Mouse (Mus musculus) G1E (cell line): ENCODE results near the gene Atp2b2. TPM values are rescaled to one million over a fixed set of nuclear protein-coding genes. Genes with fewer than 3 reads are reported as not detected.

ENCODE experiments used
- ATAC-seq: 2 replicates; pipeline ENCODE4 v1.8.0; 2016; ENCODE audit warnings: mild to moderate bottlenecking; ENCODE audit not compliant: insufficient number of reproducible peaks, poor library complexity, low FRiP score, severe bottlenecking; ENCODE audit errors: extremely low read depth
- DNase-seq: peaks from one replicate; pipeline ENCODE4 v3.0.0; 2012; ENCODE audit warnings: low spot score
- H3K27me3 ChIP-seq: 2 replicates; pipeline ENCODE4 v1.6.1; 2012; ENCODE audit warnings: mild to moderate bottlenecking, low read length, inconsistent platforms; ENCODE audit not compliant: insufficient read depth
- H3K36me3 ChIP-seq: replicated peaks from 2 replicates; pipeline ENCODE3; 2012; ENCODE audit warnings: mild to moderate bottlenecking, inconsistent platforms
- H3K4me1 ChIP-seq: 2 replicates; pipeline ENCODE4 v1.6.1; 2012; ENCODE audit warnings: low read depth, low read length, inconsistent platforms, mixed read lengths; ENCODE audit not compliant: insufficient read depth
- H3K4me3 ChIP-seq: 2 replicates; pipeline ENCODE4 v1.5.1; 2012; ENCODE audit warnings: low read depth, mild to moderate bottlenecking, inconsistent platforms, low read length, moderate library complexity, mixed read lengths
- H3K9me3 ChIP-seq: replicated peaks from 2 replicates; pipeline ENCODE4 v1.6.1; 2012; ENCODE audit warnings: inconsistent platforms
- CTCF ChIP-seq: IDR thresholded peaks from 2 replicates; pipeline ENCODE4 v1.5.1; 2012; ENCODE audit warnings: low read depth, low read length, inconsistent platforms, mixed read lengths
- GATA1 ChIP-seq: IDR thresholded peaks from 2 replicates; pipeline ENCODE4 v1.6.1; 2012; ENCODE audit warnings: borderline replicate concordance, low read length, inconsistent platforms, mixed read lengths
- GATA2 ChIP-seq: IDR thresholded peaks from 2 replicates; pipeline ENCODE4 v1.6.1; 2012; ENCODE audit warnings: low read depth, low read length, inconsistent platforms, borderline replicate concordance
- POLR2AphosphoS5 ChIP-seq: IDR thresholded peaks from 2 replicates; pipeline ENCODE4 v1.6.1; 2012; ENCODE audit warnings: low read depth, low read length, inconsistent platforms; ENCODE audit not compliant: insufficient replicate concordance
- TAL1 ChIP-seq: conservative IDR thresholded peaks from 2 replicates; pipeline ENCODE4 v1.6.1; 2012; ENCODE audit warnings: low read depth, low read length, inconsistent platforms, mixed read lengths
- polyA plus RNA-seq: library from polyadenylated mRNA; stranded (reverse); fragments of >175 nt; gene quantifications from 2 replicates; pipeline ENCODE4 v1.2.3, GENCODE M21; 2012
- total RNA-seq, 2 experiments: library from RNA; stranded (forward) in 1 of 2; stranded (reverse) in 1 of 2; fragments of 200-1000 nt in 1 of 2; fragments of >200 nt in 1 of 2; fragmentation: Nextera tagmentation in 1 of 2; gene quantifications; 2 replicates each; pipeline ENCODE4 v1.2.3; 2014 to 2017

Gene Atp2b2
- total and polyA plus RNA-seq, 3 experiments: 0.22 TPM; not detected in 2

DNA sequence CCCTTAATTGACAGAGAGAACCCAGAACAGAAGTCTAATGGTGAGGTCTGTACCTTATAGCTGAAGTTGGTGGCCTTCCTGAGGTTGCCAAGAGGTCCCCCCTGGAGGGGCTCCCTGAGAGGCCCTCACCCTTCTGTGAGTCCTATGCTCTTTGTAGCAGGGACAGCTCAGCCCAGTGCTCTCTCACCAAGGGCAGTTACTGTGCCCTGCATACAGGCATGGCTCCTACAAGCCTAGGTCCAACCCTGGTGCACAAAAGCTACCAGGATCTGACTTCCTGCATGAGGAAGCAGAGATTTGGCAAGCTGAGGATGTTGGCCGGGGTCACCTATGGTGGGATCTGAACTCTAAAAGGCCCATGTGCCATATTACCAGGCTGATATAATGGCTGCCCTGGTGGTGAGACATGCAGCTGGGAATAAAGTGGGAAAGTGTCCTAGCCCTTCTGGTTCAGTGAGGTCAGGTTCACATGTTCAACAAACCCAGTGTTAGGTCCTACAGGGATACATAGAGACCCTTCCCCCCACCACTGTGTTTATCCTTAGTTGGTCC, 186.2 kb downstream of the Atp2b2 start:
- H3K36me3 ChIP-seq: no peaks in the 10 kb centered on the region
- no peak for ATAC-seq
- peaks cover 95% of the 10 kb centered on the region for H3K9me3 ChIP-seq
- no peaks in the 10 kb centered on the region for H3K4me1 ChIP-seq
- H3K27me3 ChIP-seq: no peaks in the 10 kb centered on the region
- no peak for DNase-seq
- TF ChIP-seq GATA2 (no peak), TAL1 (no peak), GATA1 (no peak), CTCF (no peak), POLR2AphosphoS5 (no peak)
- no peak overlapping the region for H3K4me3 ChIP-seq

DNA sequence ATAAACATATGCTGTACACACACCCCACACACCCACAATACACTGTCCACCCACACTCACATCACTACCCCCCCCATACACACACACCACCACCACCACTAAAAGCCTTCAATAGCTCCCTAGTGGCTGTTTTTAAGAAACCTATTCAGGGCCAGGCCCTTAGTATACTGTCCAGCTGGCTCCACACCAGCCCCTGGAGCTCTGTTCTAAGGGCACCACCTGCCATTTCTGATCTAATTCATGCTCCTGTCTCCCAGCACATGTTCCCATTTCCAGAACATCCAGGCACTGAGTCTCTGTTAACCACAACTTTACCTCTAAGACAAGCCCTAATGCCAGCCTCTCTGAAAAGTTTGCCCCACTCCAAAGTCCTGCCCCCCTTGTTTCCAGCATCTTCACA, 186.8 kb downstream of the Atp2b2 start:
- ATAC-seq (no peak), DNase-seq (no peak)
- Histone ChIP-seq H3K4me3 (no peak overlapping the region), H3K9me3 (peaks cover 94% of the 10 kb centered on the region), H3K36me3 (no peaks in the 10 kb centered on the region), H3K27me3 (no peaks in the 10 kb centered on the region), H3K4me1 (no peaks in the 10 kb centered on the region)
- TF ChIP-seq POLR2AphosphoS5 (no peak), TAL1 (no peak), CTCF (no peak), GATA2 (no peak), GATA1 (no peak)

DNA sequence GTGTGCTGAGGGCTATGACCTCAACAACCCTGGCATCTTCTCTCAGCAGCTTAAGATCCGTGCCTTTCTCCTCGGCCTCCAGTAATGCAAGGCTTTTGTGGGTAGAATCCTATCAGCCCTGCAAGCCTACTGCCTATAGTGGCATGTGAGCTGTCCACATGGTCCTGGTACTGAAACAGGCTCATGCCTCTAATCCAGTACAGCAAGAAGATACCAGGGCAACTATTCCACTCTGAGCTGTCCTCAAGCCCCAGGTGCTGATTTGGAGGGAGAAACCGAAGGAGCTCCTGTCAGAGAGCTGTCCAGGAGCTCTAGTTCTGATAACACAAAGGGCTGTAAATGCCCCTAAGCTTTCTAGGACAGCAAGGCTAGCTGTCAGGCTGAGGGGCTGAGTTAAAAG, 190.1 kb downstream of the Atp2b2 start:
- ATAC-seq (no peak), DNase-seq (no peak)
- Histone ChIP-seq H3K36me3 (no peaks in the 10 kb centered on the region), H3K27me3 (no peaks in the 10 kb centered on the region), H3K4me1 (no peaks in the 10 kb centered on the region), H3K4me3 (no peak overlapping the region), H3K9me3 (peaks cover 73% of the 10 kb centered on the region)
- TF ChIP-seq CTCF (no peak), GATA1 (no peak), TAL1 (no peak), GATA2 (no peak), POLR2AphosphoS5 (no peak)

DNA sequence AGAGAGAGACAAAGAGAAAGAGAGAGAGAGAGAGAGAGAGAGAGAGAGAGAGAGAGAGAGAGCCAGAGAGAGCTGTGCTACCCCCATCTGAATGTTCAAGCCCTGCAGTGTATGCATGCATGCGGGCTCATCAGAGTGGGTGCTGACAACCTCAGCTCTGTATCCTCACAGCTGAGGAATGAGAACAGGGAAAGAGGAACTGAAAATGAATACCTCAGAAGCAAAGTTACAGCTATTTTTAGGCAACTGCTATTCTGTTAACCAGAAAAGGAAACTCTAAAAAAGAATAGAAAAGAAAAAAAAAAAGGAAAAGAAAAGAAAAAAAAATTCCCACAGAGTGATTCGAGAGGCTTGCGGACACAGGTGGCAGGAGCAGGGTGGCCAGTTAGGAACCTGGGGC, 192.6 kb downstream of the Atp2b2 start:
- ATAC-seq (no peak), DNase-seq (no peak)

DNA sequence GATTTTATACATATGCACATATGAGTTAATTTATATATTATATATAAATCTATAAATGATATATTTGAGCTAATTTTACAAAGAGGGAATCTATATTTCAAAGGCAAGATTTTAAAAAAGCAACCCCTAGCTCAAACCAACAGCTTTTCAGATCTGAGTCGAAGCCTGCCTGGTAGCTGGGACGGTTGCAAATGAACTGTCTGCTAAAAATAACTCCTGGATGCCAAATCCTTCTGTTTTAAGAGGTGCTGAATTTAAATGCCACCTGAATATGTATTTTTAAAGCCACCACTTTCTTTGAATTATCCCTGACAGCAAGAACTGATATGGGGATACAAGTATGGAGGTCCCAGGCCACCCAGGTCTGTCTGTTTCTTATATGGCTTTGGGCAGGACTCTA, 193.8 kb downstream of the Atp2b2 start:
- Histone ChIP-seq H3K9me3 (peaks cover 52% of the 10 kb centered on the region), H3K36me3 (no peaks in the 10 kb centered on the region), H3K4me1 (no peaks in the 10 kb centered on the region), H3K4me3 (no peak overlapping the region), H3K27me3 (no peaks in the 10 kb centered on the region)
- ATAC-seq (no peak), DNase-seq (no peak)
- TF ChIP-seq TAL1: no peak
- no peak for TF ChIP-seq GATA2
- TF ChIP-seq GATA1: no peak
- TF ChIP-seq CTCF: no peak
- no peak for TF ChIP-seq POLR2AphosphoS5

More for the DNA sequence above, 192.6 kb downstream of the Atp2b2 start:
- H3K4me1 ChIP-seq: no peaks in the 10 kb centered on the region
- no peaks in the 10 kb centered on the region for H3K27me3 ChIP-seq
- H3K36me3 ChIP-seq: no peaks in the 10 kb centered on the region
- H3K4me3 ChIP-seq: no peak overlapping the region
- peaks cover 59% of the 10 kb centered on the region for H3K9me3 ChIP-seq
- no peak for TF ChIP-seq POLR2AphosphoS5
- no peak for TF ChIP-seq GATA2
- TF ChIP-seq GATA1: no peak
- TF ChIP-seq TAL1: no peak
- no peak for TF ChIP-seq CTCF

DNA sequence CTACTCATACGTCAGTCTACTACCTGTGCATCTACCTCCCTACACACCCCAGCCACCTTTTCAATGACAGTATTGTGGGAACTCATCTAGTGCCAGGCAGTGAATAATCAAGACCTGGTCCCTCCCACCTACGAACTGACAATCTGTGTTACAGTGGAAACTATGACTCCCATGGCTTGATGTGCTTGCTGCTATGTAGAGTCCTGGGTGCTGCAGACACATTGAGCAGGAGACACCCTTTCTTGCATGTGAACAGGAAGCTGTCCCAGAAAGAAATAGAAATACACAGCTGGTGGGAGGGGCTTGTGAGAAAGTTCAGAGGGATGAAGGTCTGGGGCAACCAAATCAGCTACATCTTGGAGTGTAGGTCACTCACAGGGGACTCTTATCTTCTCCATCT, 195.3 kb downstream of the Atp2b2 start:
- no peak for TF ChIP-seq GATA1
- no peak for TF ChIP-seq GATA2
- TF ChIP-seq CTCF: no peak
- no peak overlapping the region for H3K4me3 ChIP-seq
- no peaks in the 10 kb centered on the region for H3K4me1 ChIP-seq
- no peaks in the 10 kb centered on the region for H3K36me3 ChIP-seq
- peaks cover 54% of the 10 kb centered on the region for H3K9me3 ChIP-seq
- H3K27me3 ChIP-seq: no peaks in the 10 kb centered on the region
- no peak for DNase-seq
- ATAC-seq: no peak

DNA sequence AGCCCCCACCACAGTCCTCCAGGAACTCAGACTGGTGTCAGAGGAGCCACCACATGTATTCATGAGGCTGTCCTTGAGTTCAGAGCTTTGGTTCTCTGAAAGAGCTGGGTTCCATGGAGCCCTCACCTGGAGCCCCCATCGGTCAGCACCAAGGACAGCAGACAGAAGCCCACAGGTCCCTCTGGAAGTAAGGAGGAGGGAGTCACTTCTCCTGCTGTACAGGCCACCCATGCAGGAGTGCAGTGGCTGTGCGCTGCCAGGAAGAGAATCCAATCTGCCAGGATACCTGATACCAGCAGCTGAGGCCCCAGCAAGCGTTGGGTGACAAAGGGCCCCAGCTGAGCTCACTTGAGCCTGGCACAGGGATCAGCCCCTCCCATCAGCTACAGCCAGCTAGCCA, 199.2 kb downstream of the Atp2b2 start:
- no peak for TF ChIP-seq TAL1
- TF ChIP-seq GATA1: no peak
- no peak for TF ChIP-seq POLR2AphosphoS5
- TF ChIP-seq GATA2: no peak
- no peak for TF ChIP-seq CTCF
- Histone ChIP-seq H3K4me3 (no peak overlapping the region), H3K27me3 (no peaks in the 10 kb centered on the region; the same call in 1 of the 2 replicates), H3K9me3 (peaks cover 68% of the 10 kb centered on the region), H3K36me3 (no peaks in the 10 kb centered on the region), H3K4me1 (no peaks in the 10 kb centered on the region)
- DNase-seq (no peak), ATAC-seq (no peak)
